Mouse (Mus musculus) liver, embryonic 15.5 days (tissue): ENCODE measurements around the gene Unk. TPM values are rescaled to one million over a fixed set of nuclear protein-coding genes. Genes with fewer than 3 reads are reported as not detected.

Experiments
- ATAC-seq: fragments of 200-750 bp; cut with Nextera tagmentation; 2 replicates; pipeline ENCODE4 v1.8.0; 2017; ENCODE audit warnings: moderate number of reproducible peaks, mild to moderate bottlenecking, moderate library complexity; ENCODE audit not compliant: insufficient read depth
- H3K27ac ChIP-seq: fragments of 300-500 bp; sonication (generic); replicated peaks from 2 replicates; pipeline ENCODE4 v1.5.1; 2015; ENCODE audit warnings: mild to moderate bottlenecking, inconsistent platforms
- H3K27me3 ChIP-seq: fragments of 300-500 bp; sonication (generic); 2 replicates; pipeline ENCODE4 v1.6.1; 2015; ENCODE audit warnings: mild to moderate bottlenecking, inconsistent platforms
- H3K36me3 ChIP-seq: fragments of 300-500 bp; sonication (generic); replicated peaks from 2 replicates; pipeline ENCODE4 v1.6.1; 2015; ENCODE audit warnings: moderate library complexity, mild to moderate bottlenecking, inconsistent platforms
- H3K4me1 ChIP-seq: fragments of 300-500 bp; sonication (generic); replicated peaks from 2 replicates; pipeline ENCODE4 v1.6.1; 2015; ENCODE audit warnings: inconsistent platforms
- H3K4me2 ChIP-seq: fragments of 300-500 bp; sonication (generic); 2 replicates; pipeline ENCODE4 v1.6.1; 2015; ENCODE audit warnings: moderate library complexity, mild to moderate bottlenecking, inconsistent platforms
- H3K4me3 ChIP-seq: fragments of 300-500 bp; sonication (generic); replicated peaks from 2 replicates; pipeline ENCODE4 v1.5.1; 2015; ENCODE audit warnings: mild to moderate bottlenecking, inconsistent platforms
- H3K9ac ChIP-seq: fragments of 300-500 bp; sonication (generic); 2 replicates; pipeline ENCODE4 v1.6.1; 2015; ENCODE audit warnings: moderate library complexity, mild to moderate bottlenecking, inconsistent platforms
- H3K9me3 ChIP-seq: fragments of 300-500 bp; sonication (generic); replicated peaks from 2 replicates; pipeline ENCODE4 v1.6.1; 2016; ENCODE audit warnings: inconsistent platforms
- WGBS: fragments of 180-500 bp; shearing (Covaris S2); methylation state at CpG from one replicate; pipeline ENCODE4 v1.1.7; 2015; ENCODE audit warnings: mixed read lengths; ENCODE audit not compliant: insufficient replicate concordance; 5-methylcytosine and 5-hydroxymethylcytosine counted together
- polyA plus RNA-seq: library from polyadenylated mRNA; unstranded; fragments of >200 nt; fragmentation: Nextera tagmentation; extraction: Ambion mirVana; gene quantifications from 2 replicates; pipeline ENCODE4 v1.2.1, GENCODE M21; 2015

Gene Unk
- polyA plus RNA-seq, 1 experiment from 2014 or later, result 10.1 TPM

DNA sequence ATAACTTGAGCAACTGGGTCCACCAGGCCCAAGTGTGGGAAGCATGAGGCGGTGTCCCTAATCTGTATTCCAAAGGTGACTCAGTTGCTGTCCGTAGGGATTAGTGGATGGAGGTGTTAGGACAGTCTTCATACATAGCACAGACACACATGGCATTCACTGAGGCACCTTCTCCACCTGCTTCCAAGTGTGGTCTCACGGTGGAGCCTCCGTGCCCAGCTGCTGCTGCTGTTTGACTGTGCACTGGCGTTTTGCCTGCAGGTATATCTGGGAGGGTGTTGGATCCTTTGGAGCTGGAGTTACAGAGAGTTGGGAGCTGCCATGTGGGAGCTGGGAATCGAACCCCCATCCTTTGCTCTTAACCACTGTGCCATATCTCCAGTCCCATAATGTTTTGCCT, 4.5 kb downstream of the Unk start:
- Histone ChIP-seq H3K9ac (no peak overlapping the region), H3K9me3 (no peaks in the 10 kb centered on the region), H3K4me2 (no peak overlapping the region), H3K4me1 (peaks cover 37% of the 10 kb centered on the region), H3K27ac (no peak overlapping the region), H3K27me3 (no peaks in the 10 kb centered on the region), H3K4me3 (no peak overlapping the region), H3K36me3 (peaks cover 23% of the 10 kb centered on the region)
- 81% methylated on average over 6 of the region's 6 CpGs for WGBS
- no peak for ATAC-seq

DNA sequence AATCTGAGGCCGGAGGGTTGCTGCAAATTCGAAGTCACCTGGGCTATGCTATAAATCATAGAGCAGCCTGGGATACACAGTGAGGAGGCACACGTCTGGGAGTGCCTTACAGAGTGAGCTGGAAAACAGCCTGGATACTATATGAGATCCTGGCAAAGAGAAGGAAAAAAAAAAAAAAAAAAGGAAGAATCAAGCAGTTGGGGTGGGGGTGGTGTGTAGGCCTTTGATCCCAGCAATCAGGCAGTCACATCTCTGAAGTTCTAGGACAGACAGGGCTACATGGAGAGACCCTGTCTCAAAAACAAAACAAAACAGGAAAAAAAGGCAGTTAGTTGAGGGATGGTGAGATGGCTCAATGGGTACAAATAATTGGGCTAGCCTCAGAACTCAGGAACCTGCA, 6.5 kb downstream of the Unk start:
- peaks cover 23% of the 10 kb centered on the region for H3K4me1 ChIP-seq
- no peak overlapping the region for H3K27ac ChIP-seq
- H3K4me2 ChIP-seq, result no peak overlapping the region
- no peaks in the 10 kb centered on the region for H3K27me3 ChIP-seq
- no peak for ATAC-seq
- no peak overlapping the region for H3K4me3 ChIP-seq
- H3K9me3 ChIP-seq, result no peaks in the 10 kb centered on the region
- H3K9ac ChIP-seq, result no peak overlapping the region
- peaks cover 38% of the 10 kb centered on the region for H3K36me3 ChIP-seq
- WGBS, result 84% methylated on average over 3 of the region's 3 CpGs

DNA sequence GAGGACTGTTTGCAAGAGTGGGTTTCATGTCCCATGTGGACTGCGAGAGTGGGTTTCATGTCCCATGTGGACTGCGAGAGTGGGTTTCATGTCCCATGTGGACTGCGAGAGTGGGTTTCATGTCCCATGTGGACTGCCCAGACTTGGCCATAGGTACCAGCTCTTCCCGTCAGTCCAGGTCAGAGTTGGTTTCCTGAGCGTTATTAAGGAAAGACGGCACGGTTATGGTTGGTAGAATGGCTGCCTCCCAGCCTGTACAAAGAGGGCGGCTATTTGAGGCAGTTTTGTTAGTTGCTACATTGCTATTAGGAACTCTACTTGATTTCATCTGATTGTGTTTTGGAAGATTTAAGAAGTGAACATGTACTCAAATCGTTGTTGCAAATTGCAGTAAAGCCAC, 7.7 kb downstream of the Unk start:
- Histone ChIP-seq H3K27me3 (no peaks in the 10 kb centered on the region), H3K4me3 (no peak overlapping the region), H3K36me3 (peaks cover 47% of the 10 kb centered on the region), H3K9me3 (no peaks in the 10 kb centered on the region), H3K27ac (no peak overlapping the region), H3K9ac (no peak overlapping the region), H3K4me1 (peaks cover 17% of the 10 kb centered on the region), H3K4me2 (no peak overlapping the region)
- WGBS, result 86% methylated on average over 9 of the region's 9 CpGs
- no peak for ATAC-seq

DNA sequence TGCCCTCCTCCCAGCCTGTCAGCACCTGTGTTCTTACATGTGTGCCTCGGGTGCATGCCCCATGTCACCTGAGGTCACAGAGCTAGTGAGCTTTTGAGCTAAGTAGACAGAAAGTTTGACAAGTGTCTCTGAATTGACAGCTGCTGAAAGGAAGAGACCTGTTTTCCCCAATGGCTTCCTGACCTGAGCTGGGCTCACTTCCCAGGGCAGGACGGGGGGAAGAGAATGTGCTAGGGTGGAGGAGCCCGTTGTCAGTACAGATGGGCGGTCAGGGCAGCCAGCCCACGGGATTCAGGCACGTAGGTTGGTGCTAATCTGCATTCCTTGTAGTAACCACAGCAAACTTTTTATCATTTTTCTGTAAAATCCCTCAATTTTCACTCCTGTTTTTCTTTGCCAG, 10.5 kb downstream of the Unk start:
- H3K4me2 ChIP-seq, result no peak overlapping the region
- H3K27ac ChIP-seq, result no peak overlapping the region
- WGBS, result 71% methylated on average over 6 of the region's 6 CpGs
- H3K9ac ChIP-seq, result no peak overlapping the region
- peaks cover 45% of the 10 kb centered on the region for H3K36me3 ChIP-seq
- H3K27me3 ChIP-seq, result no peaks in the 10 kb centered on the region
- H3K4me1 ChIP-seq, result peaks cover 7% of the 10 kb centered on the region; the same call in 1 of the 2 replicates
- H3K9me3 ChIP-seq, result no peaks in the 10 kb centered on the region
- ATAC-seq, result no peak
- H3K4me3 ChIP-seq, result no peak overlapping the region

DNA sequence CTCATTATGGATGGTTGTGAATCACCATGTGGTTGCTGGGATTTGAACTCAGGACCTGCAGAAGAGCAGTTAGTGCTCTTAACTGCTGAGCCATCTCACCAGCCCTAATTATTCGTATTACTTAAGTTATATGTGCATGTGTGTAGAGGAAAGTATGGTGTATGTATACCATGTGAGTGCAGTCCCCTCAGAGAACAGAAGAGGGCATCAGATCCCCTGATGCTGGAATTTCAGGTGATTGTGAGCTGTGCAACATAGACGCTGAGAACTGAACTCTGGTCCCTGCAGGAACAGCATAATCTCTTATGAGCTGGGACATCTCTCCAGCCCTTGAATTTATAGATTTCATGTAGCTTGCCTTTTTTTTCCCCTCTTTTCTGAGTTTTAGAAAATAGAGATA, 11.7 kb downstream of the Unk start:
- H3K27ac ChIP-seq, result no peak overlapping the region
- H3K9ac ChIP-seq, result no peak overlapping the region
- no peak for ATAC-seq
- 92% methylated on average over 2 of the region's 2 CpGs for WGBS
- no peaks in the 10 kb centered on the region for H3K27me3 ChIP-seq
- H3K4me1 ChIP-seq, result peaks cover 7% of the 10 kb centered on the region; the same call in 1 of the 2 replicates
- peaks cover 57% of the 10 kb centered on the region for H3K36me3 ChIP-seq
- no peak overlapping the region for H3K4me3 ChIP-seq
- H3K9me3 ChIP-seq, result no peaks in the 10 kb centered on the region
- no peak overlapping the region for H3K4me2 ChIP-seq

DNA sequence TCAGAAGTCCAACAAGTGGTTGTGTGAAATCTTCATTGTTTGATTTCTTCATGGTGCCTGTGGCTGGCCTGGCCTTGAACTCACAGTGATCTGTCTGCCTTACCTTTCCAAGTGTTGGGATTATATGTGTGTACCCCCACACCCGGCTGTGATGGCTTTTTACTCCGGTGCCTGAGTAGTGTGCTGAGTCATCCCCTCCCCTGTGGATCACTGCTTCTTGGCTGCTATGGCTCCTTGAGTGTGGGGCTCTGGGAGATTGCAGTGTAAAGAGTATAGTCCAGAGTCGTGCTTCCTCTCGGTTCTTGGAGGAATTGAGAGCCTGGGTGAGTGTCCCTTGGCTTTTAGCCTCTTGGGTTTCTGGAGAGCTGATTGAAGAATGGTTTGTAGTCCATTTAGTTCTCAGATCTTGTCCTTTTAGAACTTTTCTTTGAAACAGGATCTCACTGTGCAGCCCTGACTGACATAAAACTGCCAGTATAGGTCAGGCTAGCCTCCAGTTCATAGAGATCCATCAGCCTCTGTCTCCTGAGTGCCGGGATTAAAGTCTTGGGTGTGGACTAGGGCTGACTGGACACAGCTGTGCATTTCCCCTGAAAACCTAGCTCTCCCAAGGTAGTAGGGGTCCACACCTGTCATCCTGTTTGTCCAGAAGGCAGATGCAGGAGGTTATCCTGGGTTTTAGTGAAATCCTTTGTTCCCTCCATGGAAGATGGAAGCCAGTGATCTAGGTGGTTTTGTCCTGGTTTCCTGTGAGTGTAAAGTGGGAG, 12.4 kb downstream of the Unk start:
- Histone ChIP-seq H3K4me2 (no peak overlapping the region), H3K9me3 (no peaks in the 10 kb centered on the region), H3K9ac (no peak overlapping the region), H3K27ac (no peak overlapping the region), H3K27me3 (no peaks in the 10 kb centered on the region), H3K4me3 (no peak overlapping the region), H3K36me3 (peaks cover 65% of the 10 kb centered on the region), H3K4me1 (peaks cover 7% of the 10 kb centered on the region; the same call in 1 of the 2 replicates)
- no peak for ATAC-seq
- WGBS, result 55% methylated on average over 5 of the region's 5 CpGs

DNA sequence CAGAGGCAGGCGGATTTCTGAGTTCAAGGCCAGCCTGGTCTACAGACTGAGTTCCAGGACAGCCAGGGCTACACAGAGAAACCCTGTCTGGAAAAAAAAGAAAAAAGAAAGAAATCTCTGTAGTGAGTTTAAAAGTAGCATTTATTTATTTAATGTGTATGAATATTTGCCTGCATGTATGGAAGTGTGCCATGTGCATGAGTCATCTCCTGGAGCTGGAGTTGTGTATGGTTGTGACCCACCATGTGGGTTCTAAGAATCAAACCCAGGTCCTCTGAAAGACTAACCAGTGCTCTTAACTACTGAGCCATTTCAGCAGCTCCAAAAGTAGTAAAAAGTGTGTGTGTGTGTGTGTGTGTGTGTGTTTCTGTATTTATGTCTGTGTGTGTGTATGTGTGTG, 13.2 kb downstream of the Unk start:
- peaks cover 66% of the 10 kb centered on the region for H3K36me3 ChIP-seq
- no peak overlapping the region for H3K9ac ChIP-seq
- 86% methylated on average over 1 of the region's 1 CpGs for WGBS

DNA sequence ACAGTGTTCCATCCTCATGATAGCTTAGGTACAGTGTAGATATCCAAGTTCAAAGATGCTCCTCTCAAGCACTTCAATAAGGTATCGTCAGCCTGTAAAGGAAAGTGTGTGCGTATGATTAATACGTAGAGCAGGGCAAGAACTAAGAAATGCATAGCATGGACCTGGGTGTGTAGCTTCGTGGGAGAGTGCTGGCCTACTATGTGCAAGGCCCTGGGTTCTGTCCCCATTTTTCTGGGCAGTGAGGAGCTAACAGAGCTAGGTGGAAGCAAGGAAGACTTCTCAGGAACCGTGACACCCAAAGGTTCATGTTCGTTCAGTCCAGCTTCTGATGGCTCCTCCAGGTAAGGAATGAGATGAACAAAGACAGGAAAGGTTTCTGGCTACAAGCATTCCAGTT, 15.1 kb downstream of the Unk start:
- Histone ChIP-seq H3K4me1 (peaks cover 7% of the 10 kb centered on the region; the same call in 1 of the 2 replicates), H3K9me3 (no peaks in the 10 kb centered on the region), H3K36me3 (peaks cover 73% of the 10 kb centered on the region), H3K27ac (no peak overlapping the region), H3K9ac (no peak overlapping the region), H3K4me3 (no peak overlapping the region), H3K27me3 (no peaks in the 10 kb centered on the region), H3K4me2 (no peak overlapping the region)
- ATAC-seq, result no peak
- 89% methylated on average over 6 of the region's 6 CpGs for WGBS

More for the DNA sequence above, 13.2 kb downstream of the Unk start:
- Histone ChIP-seq H3K27ac (no peak overlapping the region), H3K27me3 (no peaks in the 10 kb centered on the region), H3K4me1 (peaks cover 7% of the 10 kb centered on the region; the same call in 1 of the 2 replicates), H3K9me3 (no peaks in the 10 kb centered on the region), H3K4me2 (no peak overlapping the region), H3K4me3 (no peak overlapping the region)
- ATAC-seq, result no peak

DNA sequence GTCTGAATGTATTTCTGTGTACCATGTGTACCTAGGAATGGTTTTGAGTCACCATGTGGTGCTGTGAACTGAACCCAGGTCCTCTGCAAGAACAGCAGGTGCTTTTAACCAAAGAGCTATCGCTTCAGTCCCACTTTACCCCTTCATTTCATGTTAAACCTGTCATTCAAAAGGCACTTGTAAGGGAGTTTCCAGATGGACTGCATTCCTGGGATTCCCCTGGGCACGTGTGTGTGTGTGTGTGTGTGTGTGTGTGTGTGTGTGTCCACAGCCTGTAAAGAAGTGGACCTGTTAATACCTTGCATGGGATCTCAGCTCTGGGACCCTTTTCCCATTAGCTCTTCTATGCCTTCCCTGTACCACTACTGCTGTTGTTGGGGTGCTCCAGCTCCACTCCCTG, 19.5 kb downstream of the Unk start:
- no peak overlapping the region for H3K27ac ChIP-seq
- 89% methylated on average over 2 of the region's 2 CpGs for WGBS
- no peaks in the 10 kb centered on the region for H3K9me3 ChIP-seq
- H3K27me3 ChIP-seq, result no peaks in the 10 kb centered on the region
- H3K4me2 ChIP-seq, result no peak overlapping the region
- ATAC-seq, result no peak
- peaks cover 16% of the 10 kb centered on the region for H3K4me1 ChIP-seq
- no peak overlapping the region for H3K4me3 ChIP-seq
- peaks cover 96% of the 10 kb centered on the region for H3K36me3 ChIP-seq
- H3K9ac ChIP-seq, result no peak overlapping the region

DNA sequence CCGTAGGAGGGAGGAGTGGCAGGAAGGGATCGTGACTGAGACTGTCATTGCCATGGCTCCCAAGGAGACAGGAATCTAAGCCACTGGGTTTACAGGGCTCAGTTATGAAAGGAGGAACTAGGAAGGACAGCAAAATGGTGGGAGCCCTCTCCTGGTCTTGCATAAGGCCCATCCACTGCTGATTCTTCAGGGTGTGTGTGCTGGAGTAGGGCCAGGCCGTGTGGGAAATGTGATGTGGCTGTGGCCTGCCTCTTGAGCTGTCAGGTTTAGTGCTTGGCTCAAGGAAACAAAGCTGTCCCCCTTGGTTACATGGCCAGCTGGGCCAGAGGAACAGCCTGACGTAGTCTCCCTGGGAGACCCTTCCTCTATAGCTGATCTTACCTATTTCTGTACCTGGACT, 20.1 kb downstream of the Unk start:
- no peak overlapping the region for H3K27ac ChIP-seq
- H3K4me1 ChIP-seq, result peaks cover 20% of the 10 kb centered on the region
- no peak for ATAC-seq
- no peaks in the 10 kb centered on the region for H3K9me3 ChIP-seq
- no peak overlapping the region for H3K9ac ChIP-seq
- H3K4me2 ChIP-seq, result no peak overlapping the region
- H3K4me3 ChIP-seq, result no peak overlapping the region
- H3K36me3 ChIP-seq, result peaks cover 100% of the 10 kb centered on the region
- WGBS, result 86% methylated on average over 4 of the region's 4 CpGs
- H3K27me3 ChIP-seq, result no peaks in the 10 kb centered on the region

DNA sequence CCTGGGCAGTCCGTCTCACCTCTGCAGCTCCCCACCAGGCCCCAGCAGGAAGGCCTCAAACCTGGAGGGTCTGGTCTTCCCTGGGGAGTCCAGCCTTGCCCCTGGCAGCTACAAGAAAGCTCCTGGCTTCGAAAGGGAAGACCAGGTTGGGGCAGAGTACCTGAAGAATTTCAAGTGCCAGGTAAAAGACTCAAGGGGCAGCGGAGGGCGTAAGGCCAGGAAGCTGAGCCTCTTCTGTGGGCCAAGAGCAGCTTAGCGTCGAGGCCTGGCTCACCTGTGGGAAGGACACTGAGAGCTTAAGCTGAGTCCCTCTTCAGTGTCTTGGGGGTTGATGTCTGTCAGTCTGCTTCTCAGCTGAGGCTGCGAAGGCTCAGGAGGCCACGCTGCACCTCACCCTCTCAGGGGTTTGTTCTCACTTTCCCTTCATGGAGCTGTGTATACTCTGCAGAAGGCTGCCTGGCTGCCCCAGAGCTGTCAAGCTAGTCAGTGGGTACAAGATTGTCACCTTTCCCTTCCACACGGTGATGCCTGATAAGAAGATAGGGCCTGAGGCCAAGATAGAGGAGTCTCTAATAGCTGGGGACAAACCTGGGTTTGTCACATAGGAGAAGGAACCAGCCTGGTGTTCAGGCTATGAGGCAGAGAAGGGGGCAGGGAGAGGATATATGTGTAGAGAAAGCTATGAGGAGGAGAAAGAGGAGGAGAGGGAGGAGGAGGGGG, 23.5 kb downstream of the Unk start:
- 71% methylated on average over 9 of the region's 9 CpGs for WGBS
- H3K27ac ChIP-seq, result no peak overlapping the region
- no peak overlapping the region for H3K4me3 ChIP-seq
- H3K4me1 ChIP-seq, result peaks cover 52% of the 10 kb centered on the region
- H3K27me3 ChIP-seq, result no peaks in the 10 kb centered on the region
- H3K9me3 ChIP-seq, result no peaks in the 10 kb centered on the region
- H3K4me2 ChIP-seq, result no peak overlapping the region
- ATAC-seq, result peak; percentile 47; the same call in 1 of the 2 replicates
- H3K9ac ChIP-seq, result no peak overlapping the region
- peaks cover 98% of the 10 kb centered on the region for H3K36me3 ChIP-seq
